Mouse (Mus musculus) kidney, embryonic 14.5 days (tissue): Measurements from ENCODE around the gene Pla2g4c. TPM values are rescaled to one million over a fixed set of nuclear protein-coding genes. Genes with fewer than 3 reads are reported as not detected.

ENCODE experiments used
- ATAC-seq: fragments of 200-750 bp; cut with Nextera tagmentation; 2 replicates; pipeline ENCODE4 v1.8.0; 2017; ENCODE audit warnings: moderate number of reproducible peaks, mild to moderate bottlenecking, moderate TSS enrichment, moderate library complexity; ENCODE audit not compliant: low FRiP score, low TSS enrichment
- H3K27ac ChIP-seq: fragments of 300-500 bp; sonication (generic); 2 replicates; pipeline ENCODE4 v1.5.1; 2014; ENCODE audit warnings: low read depth, mild to moderate bottlenecking, low read length, moderate library complexity, mixed read lengths
- H3K27me3 ChIP-seq: fragments of 300-500 bp; sonication (generic); 2 replicates; pipeline ENCODE4 v1.6.1; 2014; ENCODE audit warnings: mild to moderate bottlenecking, low read length; ENCODE audit not compliant: control insufficient read depth, insufficient read depth
- H3K36me3 ChIP-seq: fragments of 300-500 bp; sonication (generic); 2 replicates; pipeline ENCODE4 v1.6.1; 2014; ENCODE audit warnings: low read length, mixed read lengths; ENCODE audit not compliant: control insufficient read depth, insufficient read depth
- H3K4me1 ChIP-seq: fragments of 300-500 bp; sonication (generic); 2 replicates; pipeline ENCODE4 v1.6.1; 2014; ENCODE audit warnings: low read length, mixed read lengths; ENCODE audit not compliant: control insufficient read depth, insufficient read depth
- H3K4me2 ChIP-seq: fragments of 300-500 bp; sonication (generic); replicated peaks from 2 replicates; pipeline ENCODE4 v1.6.1; 2014; ENCODE audit warnings: low read depth, mild to moderate bottlenecking, low read length
- H3K4me3 ChIP-seq: fragments of 300-500 bp; sonication (generic); 2 replicates; pipeline ENCODE4 v1.5.1; 2014; ENCODE audit warnings: mild to moderate bottlenecking, low read length
- H3K9ac ChIP-seq: fragments of 300-500 bp; sonication (generic); 2 replicates; pipeline ENCODE4 v1.6.1; 2014; ENCODE audit warnings: low read depth, mild to moderate bottlenecking, low read length, moderate library complexity
- H3K9me3 ChIP-seq: fragments of 300-500 bp; sonication (generic); 2 replicates; pipeline ENCODE4 v1.6.1; 2016; ENCODE audit warnings: low read length; ENCODE audit not compliant: control insufficient read depth
- WGBS: fragments of 180-500 bp; shearing (Covaris S2); extraction: QIAGEN DNeasy Blood & Tissue Kit; methylation state at CpG from one replicate; pipeline ENCODE4 v1.1.7; 2014; 5-methylcytosine and 5-hydroxymethylcytosine counted together
- polyA plus RNA-seq: library from polyadenylated mRNA; unstranded; fragments of >200 nt; fragmentation: Nextera tagmentation; extraction: Ambion mirVana; gene quantifications from 2 replicates; pipeline ENCODE4 v1.2.1, GENCODE M21; 2014

Pla2g4c gene
- polyA plus RNA-seq, 1 experiment from 2014 or later: 1.2 TPM

GRCm38 (mm10) chr7:13311401-13311800 is 13.1 kb upstream of the Pla2g4c start:
- no peak overlapping the region for H3K4me3 ChIP-seq
- no peaks in the 10 kb centered on the region for H3K4me1 ChIP-seq
- 91% methylated on average over 4 of the region's 4 CpGs for WGBS
- no peak overlapping the region for H3K27ac ChIP-seq
- H3K36me3 ChIP-seq: peaks cover 65% of the 10 kb centered on the region
- no peaks in the 10 kb centered on the region for H3K9me3 ChIP-seq
- H3K9ac ChIP-seq: no peak overlapping the region
- H3K27me3 ChIP-seq: no peaks in the 10 kb centered on the region
- no peak for ATAC-seq
- H3K4me2 ChIP-seq: no peak overlapping the region

DNA sequence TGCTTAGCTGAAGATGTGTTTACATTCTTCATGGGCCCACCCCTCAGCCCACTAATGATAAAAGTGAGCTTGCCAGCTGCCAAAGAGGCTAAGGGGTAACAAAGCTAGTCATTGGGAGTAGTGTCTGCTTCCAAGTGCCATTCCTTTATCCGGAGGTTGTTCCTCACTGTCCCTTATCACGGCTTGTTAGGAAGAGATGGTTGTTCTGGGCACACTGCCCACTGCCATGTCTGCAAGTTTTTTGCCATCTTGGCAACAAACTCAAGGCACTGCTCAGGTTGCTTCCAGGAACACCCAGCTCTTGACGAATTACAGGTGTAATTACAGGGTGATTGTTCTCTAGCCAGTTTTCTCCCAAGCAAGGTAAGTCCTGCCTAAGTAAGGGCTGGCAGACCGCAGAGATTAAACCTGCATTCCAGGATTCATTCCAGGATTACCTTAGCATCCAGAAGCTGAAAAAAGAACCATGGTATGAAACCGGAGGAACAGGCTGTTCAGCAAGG is 10.3 kb upstream of the Pla2g4c start:
- 87% methylated on average over 5 of the region's 5 CpGs for WGBS
- H3K4me2 ChIP-seq: no peak overlapping the region
- peaks cover 39% of the 10 kb centered on the region for H3K36me3 ChIP-seq
- no peaks in the 10 kb centered on the region for H3K9me3 ChIP-seq
- no peak for ATAC-seq
- no peaks in the 10 kb centered on the region for H3K27me3 ChIP-seq
- H3K27ac ChIP-seq: no peak overlapping the region
- H3K4me1 ChIP-seq: no peaks in the 10 kb centered on the region
- no peak overlapping the region for H3K9ac ChIP-seq
- H3K4me3 ChIP-seq: no peak overlapping the region

GRCm38 (mm10) chr7:13321424-13321823 is 3.0 kb upstream of the Pla2g4c start:
- no peak overlapping the region for H3K27ac ChIP-seq
- H3K4me1 ChIP-seq: no peaks in the 10 kb centered on the region
- no peak overlapping the region for H3K4me2 ChIP-seq
- no peaks in the 10 kb centered on the region for H3K9me3 ChIP-seq
- no peak for ATAC-seq
- H3K9ac ChIP-seq: no peak overlapping the region
- H3K27me3 ChIP-seq: no peaks in the 10 kb centered on the region
- no peak overlapping the region for H3K4me3 ChIP-seq
- H3K36me3 ChIP-seq: no peaks in the 10 kb centered on the region
- WGBS: 92% methylated on average over 3 of the region's 3 CpGs

GRCm38 (mm10) chr7:13330575-13330974 is 6.1 kb downstream of the Pla2g4c start:
- no peaks in the 10 kb centered on the region for H3K4me1 ChIP-seq
- no peak overlapping the region for H3K27ac ChIP-seq
- no peaks in the 10 kb centered on the region for H3K9me3 ChIP-seq
- H3K4me2 ChIP-seq: no peak overlapping the region
- H3K4me3 ChIP-seq: no peak overlapping the region
- H3K9ac ChIP-seq: no peak overlapping the region
- WGBS: 93% methylated on average over 2 of the region's 2 CpGs
- no peaks in the 10 kb centered on the region for H3K27me3 ChIP-seq
- no peak for ATAC-seq
- H3K36me3 ChIP-seq: 0 out of 2 replicates have a peak, but pooled peaks cover 2% of the 10 kb centered on the region

DNA sequence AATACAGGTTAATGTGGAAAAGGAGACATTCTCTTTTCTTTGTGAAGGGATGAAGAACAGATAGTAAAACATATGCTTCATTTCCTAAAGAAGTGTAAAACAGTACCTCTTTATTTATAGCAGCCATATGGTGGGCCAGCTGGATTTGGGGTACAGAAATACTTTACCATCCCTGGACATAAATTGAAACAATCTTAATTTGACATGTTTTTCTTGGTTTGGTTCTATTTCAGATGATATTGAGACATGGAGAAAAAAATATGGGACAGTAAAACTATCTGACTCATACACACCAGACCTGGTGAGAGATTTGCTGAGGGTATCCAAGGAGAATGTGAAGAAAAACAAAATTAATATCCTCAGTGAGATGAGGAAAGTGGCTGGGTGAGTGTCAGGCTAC is 31.5 kb downstream of the Pla2g4c start:
- Histone ChIP-seq H3K9me3 (peaks cover 4% of the 10 kb centered on the region; the same call in 1 of the 2 replicates), H3K9ac (no peak overlapping the region), H3K4me1 (no peaks in the 10 kb centered on the region), H3K27ac (no peak overlapping the region), H3K27me3 (no peaks in the 10 kb centered on the region), H3K4me3 (no peak overlapping the region), H3K4me2 (no peak overlapping the region), H3K36me3 (peaks cover 6% of the 10 kb centered on the region)
- ATAC-seq: no peak

- ATAC-seq: no peak
- WGBS: 87% methylated on average over 2 of the region's 2 CpGs
- no peak overlapping the region for H3K27ac ChIP-seq
- no peak overlapping the region for H3K4me3 ChIP-seq
- H3K4me1 ChIP-seq: no peaks in the 10 kb centered on the region
- no peaks in the 10 kb centered on the region for H3K36me3 ChIP-seq
- no peak overlapping the region for H3K9ac ChIP-seq
- H3K27me3 ChIP-seq: no peaks in the 10 kb centered on the region
- no peak overlapping the region for H3K4me2 ChIP-seq
- no peaks in the 10 kb centered on the region for H3K9me3 ChIP-seq
These were observed 56.1 kb downstream of the Pla2g4c start for GRCm38 (mm10) chr7:13380588-13380987.

GRCm38 (mm10) chr7:13397832-13398231 is 73.4 kb downstream of the Pla2g4c start, which contains the start of gene Cabp5:
Cabp5 (plus strand) TSS chr7:13398132.
- 92% methylated on average over 1 of the region's 1 CpGs for WGBS
- Histone ChIP-seq H3K27me3 (no peaks in the 10 kb centered on the region), H3K4me2 (no peak within 1 kb of the TSS), H3K36me3 (no peaks in the 10 kb centered on the region), H3K4me1 (no peaks in the 10 kb centered on the region), H3K4me3 (no peak within 1 kb of the TSS), H3K27ac (no peak within 1 kb of the TSS), H3K9me3 (no peaks in the 10 kb centered on the region), H3K9ac (no peak within 1 kb of the TSS)
- no peak for ATAC-seq

Other genes with a start within 250 kb of the Pla2g4c start
- not detected in 2 replicates for gene Vmn1r85, start 229.5 kb upstream of the Pla2g4c start, polyA plus RNA-seq
- not detected in 2 replicates for gene Vmn1r86, start 204.7 kb upstream of the Pla2g4c start, polyA plus RNA-seq
- not detected in 2 replicates for gene Vmn1r87, start 184.5 kb upstream of the Pla2g4c start, polyA plus RNA-seq
- not detected in 2 replicates for gene Vmn1r88, start 165.1 kb upstream of the Pla2g4c start, polyA plus RNA-seq
- gene Vmn1r89, start 111.6 kb upstream of the Pla2g4c start, polyA plus RNA-seq: not detected in 2 replicates
- 120 and 129 TPM in 2 replicates for gene Lig1, start 47.4 kb upstream of the Pla2g4c start, polyA plus RNA-seq
- gene Zswim9, start 45.9 kb upstream of the Pla2g4c start, polyA plus RNA-seq: 3.6 and 10.3 TPM in 2 replicates
- not detected in 2 replicates for gene Cabp5, start 73.5 kb downstream of the Pla2g4c start, polyA plus RNA-seq
- not detected in 2 replicates for gene Bsph1, start 126.2 kb downstream of the Pla2g4c start, polyA plus RNA-seq
- not detected in 2 replicates for gene Bsph2, start 246.4 kb downstream of the Pla2g4c start, polyA plus RNA-seq